Mouse (Mus musculus) lung, embryonic 16.5 days (tissue): ENCODE measurements around the gene Pcca. TPM values are rescaled to one million over a fixed set of nuclear protein-coding genes. Genes with fewer than 3 reads are reported as not detected.
"Not testable (repeated sequence)": the region's sequence is repeated elsewhere in the genome, so short reads cannot be mapped to it uniquely, and the experiment has no call there.

Source experiments
- ATAC-seq: fragments of 200-750 bp; cut with Nextera tagmentation; 2 replicates; pipeline ENCODE4 v1.8.0; 2017; ENCODE audit warnings: low read depth, mild to moderate bottlenecking, moderate library complexity
- H3K27ac ChIP-seq: fragments of 300-500 bp; sonication (generic); 2 replicates; pipeline ENCODE4 v1.5.1; 2014; ENCODE audit warnings: mild to moderate bottlenecking, control low read depth, low read length
- H3K27me3 ChIP-seq: fragments of 300-500 bp; sonication (generic); 2 replicates; pipeline ENCODE4 v1.6.1; 2014; ENCODE audit warnings: low read depth, low read length, mixed read lengths; ENCODE audit not compliant: control insufficient read depth, insufficient read depth
- H3K36me3 ChIP-seq: fragments of 300-500 bp; sonication (generic); 2 replicates; pipeline ENCODE4 v1.6.1; 2014; ENCODE audit warnings: low read length; ENCODE audit not compliant: control insufficient read depth, insufficient read depth
- H3K4me1 ChIP-seq: fragments of 300-500 bp; sonication (generic); replicated peaks from 2 replicates; pipeline ENCODE4 v1.6.1; 2014; ENCODE audit warnings: low read length, mixed read lengths; ENCODE audit not compliant: control insufficient read depth, insufficient read depth
- H3K4me2 ChIP-seq: fragments of 300-500 bp; sonication (generic); 2 replicates; pipeline ENCODE4 v1.6.1; 2014; ENCODE audit warnings: low read depth, low read length, control low read depth
- H3K4me3 ChIP-seq: fragments of 300-500 bp; sonication (generic); 2 replicates; pipeline ENCODE4 v1.5.1; 2014; ENCODE audit warnings: mild to moderate bottlenecking, low read length, control low read depth
- H3K9ac ChIP-seq: fragments of 300-500 bp; sonication (generic); 2 replicates; pipeline ENCODE4 v1.6.1; 2014; ENCODE audit warnings: low read length, control low read depth
- H3K9me3 ChIP-seq: fragments of 300-500 bp; sonication (generic); 2 replicates; pipeline ENCODE4 v1.6.1; 2016; ENCODE audit warnings: low read length; ENCODE audit not compliant: control insufficient read depth
- WGBS: fragments of 180-500 bp; shearing (Covaris S2); extraction: QIAGEN DNeasy Blood & Tissue Kit; methylation state at CpG from one replicate; pipeline ENCODE4 v1.1.7; 2014; 5-methylcytosine and 5-hydroxymethylcytosine counted together
- polyA plus RNA-seq: library from polyadenylated mRNA; unstranded; fragments of >200 nt; fragmentation: Nextera tagmentation; extraction: Ambion mirVana; gene quantifications from 2 replicates; pipeline ENCODE4 v1.2.1, GENCODE M21; 2015

Gene Pcca
- polyA plus RNA-seq, 1 experiment from 2014 or later: 19.0 TPM

DNA sequence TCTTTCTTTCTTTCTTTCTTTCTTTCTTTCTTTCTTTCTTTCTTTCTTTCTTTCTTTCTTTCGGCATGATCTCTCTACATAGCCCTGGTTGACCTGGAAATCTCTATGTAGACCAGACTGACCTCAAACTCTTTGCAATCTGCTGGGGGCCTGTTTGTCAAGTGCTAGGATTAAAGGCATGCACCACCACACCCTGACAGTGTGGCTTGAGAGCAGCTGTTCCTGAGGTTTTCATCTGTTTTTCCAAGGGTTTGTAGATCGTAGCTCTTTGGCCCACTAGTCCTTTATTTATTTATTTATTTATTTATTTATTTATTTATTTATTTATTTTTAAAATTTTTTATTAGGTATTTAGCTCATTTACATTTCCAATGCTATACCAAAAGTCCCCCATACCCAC, 50.0 kb downstream of the Pcca start:
- 82% methylated on average over 2 of the region's 2 CpGs for WGBS
- H3K9ac ChIP-seq, H3K9me3 ChIP-seq, ATAC-seq, H3K4me2 ChIP-seq, H3K27me3 ChIP-seq, H3K4me1 ChIP-seq, H3K4me3 ChIP-seq, H3K27ac ChIP-seq, H3K36me3 ChIP-seq: not testable (repeated sequence)

DNA sequence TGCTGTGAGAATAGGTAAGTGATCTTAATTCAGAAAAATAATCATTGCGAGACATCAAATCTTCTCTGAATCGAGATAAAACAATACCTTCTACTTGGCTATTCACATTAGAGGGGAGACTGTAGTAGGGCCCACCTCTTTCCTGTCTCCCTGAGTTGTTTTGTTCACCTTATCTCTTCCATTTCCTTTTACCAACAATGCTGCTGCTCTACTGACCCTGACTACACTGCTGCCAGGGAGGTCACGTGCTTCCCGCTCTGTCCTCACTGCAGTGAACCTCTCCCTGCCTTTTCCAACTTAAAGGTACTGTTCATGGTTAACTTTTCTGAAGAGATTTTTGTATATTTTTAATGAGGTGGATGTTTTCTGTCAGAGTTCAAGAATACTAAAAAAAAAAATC, 52.8 kb downstream of the Pcca start:
- 65% methylated on average over 4 of the region's 4 CpGs for WGBS
- no peak overlapping the region for H3K9ac ChIP-seq
- ATAC-seq: 0 out of 2 replicates have a peak, but pooled peaks have one; percentile 56
- no peak overlapping the region for H3K4me3 ChIP-seq
- no peaks in the 10 kb centered on the region for H3K4me1 ChIP-seq
- no peak overlapping the region for H3K27ac ChIP-seq
- no peaks in the 10 kb centered on the region for H3K9me3 ChIP-seq
- no peaks in the 10 kb centered on the region for H3K36me3 ChIP-seq
- H3K4me2 ChIP-seq: no peak overlapping the region
- no peaks in the 10 kb centered on the region for H3K27me3 ChIP-seq

DNA sequence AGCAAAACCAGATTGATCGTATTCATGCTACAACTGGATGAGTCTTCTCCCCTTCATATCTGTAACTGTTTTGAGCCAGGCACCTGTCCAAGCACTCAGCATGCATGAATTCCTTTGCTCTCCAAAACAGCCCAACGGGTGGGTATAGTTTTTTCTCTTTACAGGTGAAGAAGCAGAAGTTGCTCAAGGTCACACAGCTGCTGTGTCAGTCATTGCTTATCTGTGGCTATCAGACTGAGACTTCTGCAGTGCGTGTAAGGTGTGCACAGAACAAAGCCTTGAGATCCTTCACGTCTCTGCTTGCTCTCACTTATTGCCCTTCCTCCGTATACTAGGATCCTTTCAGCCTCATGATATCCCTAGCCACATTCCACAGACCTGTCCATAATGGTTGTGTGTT, 63.4 kb downstream of the Pcca start:
- Histone ChIP-seq H3K9me3 (no peaks in the 10 kb centered on the region), H3K4me2 (no peak overlapping the region), H3K4me3 (no peak overlapping the region), H3K27ac (no peak overlapping the region), H3K4me1 (no peaks in the 10 kb centered on the region; the same call in 1 of the 2 replicates), H3K27me3 (no peaks in the 10 kb centered on the region), H3K9ac (no peak overlapping the region), H3K36me3 (no peaks in the 10 kb centered on the region)
- ATAC-seq: no peak
- 57% methylated on average over 5 of the region's 5 CpGs for WGBS

DNA sequence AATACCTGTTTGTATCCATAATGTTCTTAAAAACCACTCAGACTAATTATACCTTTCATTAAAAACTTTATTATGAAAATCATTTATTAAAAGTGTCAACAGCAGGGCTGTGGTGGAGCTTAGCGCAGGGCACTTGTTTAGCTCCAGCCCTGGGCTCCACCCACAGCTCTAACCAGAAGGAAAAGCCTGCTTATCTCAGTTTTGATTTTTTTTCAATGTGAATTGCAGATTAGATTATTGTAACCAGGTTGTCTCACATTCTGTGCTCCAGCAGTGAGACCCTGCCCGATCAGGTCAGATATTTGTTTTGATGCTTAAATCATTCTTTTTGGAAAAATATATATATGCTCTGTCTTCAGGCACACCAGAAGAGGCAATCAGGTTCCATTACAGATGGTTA, 64.7 kb downstream of the Pcca start:
- ATAC-seq: no peak
- Histone ChIP-seq H3K27me3 (no peaks in the 10 kb centered on the region), H3K4me1 (no peaks in the 10 kb centered on the region; the same call in 1 of the 2 replicates), H3K9ac (no peak overlapping the region), H3K4me2 (no peak overlapping the region), H3K4me3 (no peak overlapping the region), H3K27ac (no peak overlapping the region), H3K36me3 (no peaks in the 10 kb centered on the region), H3K9me3 (no peaks in the 10 kb centered on the region)
- 82% methylated on average over 2 of the region's 2 CpGs for WGBS

DNA sequence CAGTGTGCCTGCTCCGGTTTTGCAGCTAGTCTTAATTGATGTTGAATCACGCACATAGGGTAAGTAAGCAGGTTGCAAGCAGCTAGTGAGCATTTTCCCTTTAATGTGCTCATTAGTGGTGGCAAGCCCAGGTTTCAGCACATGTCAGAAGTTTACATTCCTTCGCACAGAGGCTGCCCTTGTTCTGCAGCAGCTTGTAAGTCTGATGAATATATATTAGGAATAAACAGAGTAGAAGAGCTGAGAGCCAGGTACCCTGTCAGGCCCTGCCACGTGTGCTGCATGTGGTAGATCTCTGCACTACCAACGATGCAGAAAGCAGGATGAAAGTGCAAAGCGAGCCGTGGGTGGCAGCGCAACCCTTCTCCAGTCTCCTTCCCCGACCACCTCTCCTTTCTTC, 65.7 kb downstream of the Pcca start:
- Histone ChIP-seq H3K36me3 (no peaks in the 10 kb centered on the region), H3K9ac (no peak overlapping the region), H3K4me1 (no peaks in the 10 kb centered on the region; the same call in 1 of the 2 replicates), H3K9me3 (no peaks in the 10 kb centered on the region), H3K4me3 (no peak overlapping the region), H3K4me2 (no peak overlapping the region), H3K27ac (no peak overlapping the region), H3K27me3 (no peaks in the 10 kb centered on the region)
- no peak for ATAC-seq
- 76% methylated on average over 9 of the region's 9 CpGs for WGBS

DNA sequence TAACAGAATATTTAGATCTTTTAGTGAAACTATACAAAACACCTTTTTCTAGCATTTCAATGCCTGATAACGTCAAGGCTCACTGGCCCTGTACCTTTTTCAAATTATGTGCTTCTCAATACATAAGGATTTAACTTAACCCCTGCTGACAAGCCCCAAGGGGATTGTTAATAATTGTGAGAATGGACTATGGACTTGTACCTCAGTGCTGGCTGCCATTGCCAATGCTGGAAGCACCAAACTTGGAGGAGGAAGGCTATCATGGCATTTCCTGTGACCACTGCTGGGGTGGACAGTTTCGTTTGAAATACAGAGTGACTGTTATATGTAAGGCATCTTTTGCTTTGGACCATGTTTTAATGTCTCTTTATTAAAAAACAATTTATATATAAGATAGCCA, 68.6 kb downstream of the Pcca start:
- no peak for ATAC-seq

DNA sequence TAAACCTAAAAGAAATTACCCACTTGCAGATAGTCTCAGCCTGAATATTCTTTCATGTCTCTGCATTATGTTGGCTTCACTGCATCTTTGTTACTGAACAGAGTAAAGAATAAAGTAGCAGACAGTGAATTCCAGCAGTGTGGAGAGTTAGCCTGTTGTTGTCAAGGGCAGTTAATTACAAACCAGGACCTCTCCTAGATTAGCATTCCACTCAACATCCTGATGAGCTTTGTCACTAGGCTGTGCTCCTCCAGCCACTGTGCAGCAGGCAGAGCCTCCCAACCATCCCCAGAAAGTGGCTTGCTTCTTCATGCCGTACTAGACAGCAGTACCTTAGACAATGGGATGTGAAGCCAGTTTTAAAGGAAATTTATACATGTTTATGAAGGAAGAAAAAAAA, 72.4 kb downstream of the Pcca start:
- WGBS: 65% methylated on average over 1 of the region's 1 CpGs
- Histone ChIP-seq H3K9me3 (no peaks in the 10 kb centered on the region), H3K4me3 (no peak overlapping the region), H3K27ac (no peak overlapping the region), H3K4me1 (no peaks in the 10 kb centered on the region), H3K36me3 (no peaks in the 10 kb centered on the region), H3K4me2 (no peak overlapping the region), H3K9ac (no peak overlapping the region), H3K27me3 (no peaks in the 10 kb centered on the region)
- ATAC-seq: no peak

More for the DNA sequence above, 68.6 kb downstream of the Pcca start:
- 69% methylated on average over 2 of the region's 2 CpGs for WGBS
- Histone ChIP-seq H3K9ac (no peak overlapping the region), H3K4me1 (no peaks in the 10 kb centered on the region; the same call in 1 of the 2 replicates), H3K36me3 (no peaks in the 10 kb centered on the region), H3K27ac (no peak overlapping the region), H3K4me3 (no peak overlapping the region), H3K4me2 (no peak overlapping the region), H3K27me3 (no peaks in the 10 kb centered on the region), H3K9me3 (no peaks in the 10 kb centered on the region)

DNA sequence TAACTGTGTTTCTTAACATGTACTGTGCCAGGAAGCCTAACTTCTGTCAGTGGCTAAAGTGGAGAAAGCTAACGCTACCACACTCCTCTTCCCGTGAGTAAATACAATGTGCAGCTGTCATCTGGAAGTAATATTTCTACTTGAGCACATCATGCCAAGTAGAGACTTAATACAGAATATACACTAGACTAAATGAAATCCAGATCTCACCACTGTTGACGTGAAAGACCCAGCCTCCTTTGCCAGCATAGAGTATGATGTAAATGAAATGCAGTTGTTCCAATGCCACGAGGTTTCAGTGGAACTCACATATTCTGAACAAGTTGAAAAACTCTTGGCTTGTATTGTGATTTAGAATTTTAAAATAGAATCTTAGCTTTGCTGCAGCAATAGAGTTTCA, 73.3 kb downstream of the Pcca start:
- H3K9me3 ChIP-seq: no peaks in the 10 kb centered on the region
- no peak overlapping the region for H3K9ac ChIP-seq
- ATAC-seq: no peak
- no peak overlapping the region for H3K27ac ChIP-seq
- no peak overlapping the region for H3K4me2 ChIP-seq
- H3K27me3 ChIP-seq: no peaks in the 10 kb centered on the region
- no peaks in the 10 kb centered on the region for H3K36me3 ChIP-seq
- H3K4me3 ChIP-seq: no peak overlapping the region
- 68% methylated on average over 4 of the region's 4 CpGs for WGBS
- H3K4me1 ChIP-seq: no peaks in the 10 kb centered on the region

DNA sequence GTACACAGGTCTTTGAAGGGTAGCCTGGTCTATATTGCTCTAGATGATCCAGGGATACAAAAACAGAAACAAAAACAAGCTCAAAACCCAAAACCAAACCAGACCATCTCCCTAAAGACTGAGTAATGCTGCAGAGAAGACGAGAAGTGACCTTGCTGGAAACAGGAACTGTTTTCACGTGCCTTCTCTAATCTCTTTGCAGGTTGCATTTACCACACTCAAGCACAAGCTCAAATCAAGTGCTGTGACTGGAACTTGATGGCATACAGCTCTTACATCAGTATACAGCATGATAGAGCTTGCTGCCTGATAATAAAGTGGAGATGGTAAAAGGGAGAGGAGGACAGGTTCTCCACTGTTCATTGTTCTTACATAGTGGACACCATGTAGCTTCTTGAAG, 74.2 kb downstream of the Pcca start:
- H3K36me3 ChIP-seq: no peaks in the 10 kb centered on the region
- H3K9ac ChIP-seq: no peak overlapping the region
- ATAC-seq: no peak
- H3K27me3 ChIP-seq: no peaks in the 10 kb centered on the region
- H3K4me2 ChIP-seq: no peak overlapping the region
- H3K4me1 ChIP-seq: no peaks in the 10 kb centered on the region
- H3K9me3 ChIP-seq: no peaks in the 10 kb centered on the region
- H3K27ac ChIP-seq: no peak overlapping the region
- H3K4me3 ChIP-seq: no peak overlapping the region
- WGBS: 86% methylated on average over 2 of the region's 2 CpGs

DNA sequence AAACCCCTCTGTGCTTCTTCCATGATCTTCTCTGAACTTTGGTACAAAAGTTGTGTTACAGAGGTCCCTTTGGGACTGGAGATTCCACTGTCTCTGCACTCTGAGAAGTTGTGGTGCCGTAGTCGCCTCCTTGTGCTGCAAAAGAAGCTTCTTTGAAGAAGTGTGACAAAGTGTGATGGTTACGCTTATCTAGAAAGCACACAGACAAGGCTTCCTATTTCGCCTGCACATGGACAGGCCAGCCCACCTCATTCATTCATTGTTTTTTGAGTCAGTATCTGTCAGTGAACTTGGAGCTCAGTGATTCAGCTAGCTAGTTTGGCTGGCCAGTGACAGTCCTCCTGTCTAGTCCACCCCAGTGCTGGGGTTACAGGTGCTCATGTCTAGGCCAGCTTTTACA, 76.9 kb downstream of the Pcca start:
- ATAC-seq: no peak
- Histone ChIP-seq H3K9me3 (no peaks in the 10 kb centered on the region), H3K36me3 (no peaks in the 10 kb centered on the region), H3K4me3 (no peak overlapping the region), H3K9ac (no peak overlapping the region), H3K27ac (no peak overlapping the region), H3K27me3 (no peaks in the 10 kb centered on the region), H3K4me2 (no peak overlapping the region), H3K4me1 (no peaks in the 10 kb centered on the region)
- WGBS: 81% methylated on average over 4 of the region's 4 CpGs
